Mouse (Mus musculus): ENCODE measurements at regions not wholly inside any gene's neighbourhood (a gene's known extent, or its start where the extent isn't known, plus 50 kb on each side); places are given as distances from the start of the nearest gene placed in this dataset.
A peak's percentile ranks its signal among the peaks of the same experiment; 100 is the strongest.
"Not testable (repeated sequence)": the region's sequence is repeated elsewhere in the genome, so short reads cannot be mapped to it uniquely, and the experiment has no call there.

DNA sequence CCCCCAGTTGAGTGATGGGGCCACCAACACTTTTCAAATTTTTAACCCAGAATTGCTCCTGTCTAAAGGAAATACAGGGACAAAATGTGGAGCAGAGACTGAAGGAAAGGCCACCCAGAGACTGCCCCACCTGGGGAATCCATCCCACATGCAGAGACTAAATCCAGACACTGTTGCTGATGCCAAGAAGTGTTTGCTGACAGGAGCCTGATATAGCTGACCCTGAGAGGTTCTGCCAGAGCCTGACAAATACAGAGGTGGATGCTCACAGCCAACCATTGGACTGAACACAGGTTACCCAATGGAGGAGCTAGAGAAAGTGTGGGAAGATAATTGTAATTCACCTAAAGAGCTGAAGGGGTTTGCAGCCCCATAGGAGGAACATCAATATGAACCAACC, 126.6 kb upstream of the Nhs start:
- not testable (repeated sequence) for H3K9me3 ChIP-seq (ENCODE audit: control insufficient read depth, low read depth, low read length); H3K4me2 ChIP-seq (replicated peaks; ENCODE audit: low read depth, low read length); H3K36me3 ChIP-seq (ENCODE audit: control insufficient read depth, insufficient read depth, low read length); H3K27ac ChIP-seq (ENCODE audit: low read length); H3K27me3 ChIP-seq (ENCODE audit: control insufficient read depth, insufficient read depth, low read length); ATAC-seq (ENCODE audit: insufficient number of reproducible peaks, insufficient read depth, low FRiP score, low read depth); H3K4me3 ChIP-seq (ENCODE audit: low read depth, low read length); H3K4me1 ChIP-seq (ENCODE audit: control insufficient read depth, insufficient read depth, low read length); H3K9ac ChIP-seq (replicated peaks; ENCODE audit: low read depth, low read length)

DNA sequence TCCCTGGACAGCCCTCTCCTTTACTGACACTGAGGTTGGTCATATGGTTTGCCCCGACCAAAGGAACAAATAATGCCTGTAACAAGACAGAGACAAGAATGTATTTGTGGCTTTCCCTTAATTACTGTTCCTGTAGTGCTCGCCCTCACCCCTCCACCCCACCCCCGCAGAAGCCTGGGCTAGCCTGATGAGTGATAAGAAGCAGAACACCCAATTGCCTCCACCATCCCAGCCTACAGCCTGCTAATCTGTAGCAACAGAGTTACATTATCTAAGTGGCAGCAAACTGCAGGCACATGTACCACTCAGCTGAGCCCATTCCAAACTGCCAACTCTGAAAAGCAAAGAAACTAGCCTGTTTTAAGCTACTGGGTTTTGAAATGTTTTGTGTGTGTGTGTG, 124.7 kb upstream of the Nhs start:
- no peak overlapping the region for H3K9ac ChIP-seq (replicated peaks; ENCODE audit: low read depth, low read length)
- no peak overlapping the region for H3K4me3 ChIP-seq (ENCODE audit: low read depth, low read length)
- H3K9me3 ChIP-seq (ENCODE audit: control insufficient read depth, low read depth, low read length) = no peaks in the 10 kb centered on the region
- H3K4me1 ChIP-seq (ENCODE audit: control insufficient read depth, insufficient read depth, low read length) = no peaks in the 10 kb centered on the region
- H3K36me3 ChIP-seq (ENCODE audit: control insufficient read depth, insufficient read depth, low read length) = no peaks in the 10 kb centered on the region
- no peak overlapping the region for H3K4me2 ChIP-seq (replicated peaks; ENCODE audit: low read depth, low read length)
- WGBS = 43% methylated on average over 3 of the region's 3 CpGs
- no peak overlapping the region for H3K27ac ChIP-seq (ENCODE audit: low read length)
- no peaks in the 10 kb centered on the region for H3K27me3 ChIP-seq (ENCODE audit: control insufficient read depth, insufficient read depth, low read length)
- peak; percentile 61; the same call in 1 of the 2 replicates for ATAC-seq (ENCODE audit: insufficient number of reproducible peaks, insufficient read depth, low FRiP score, low read depth)

DNA sequence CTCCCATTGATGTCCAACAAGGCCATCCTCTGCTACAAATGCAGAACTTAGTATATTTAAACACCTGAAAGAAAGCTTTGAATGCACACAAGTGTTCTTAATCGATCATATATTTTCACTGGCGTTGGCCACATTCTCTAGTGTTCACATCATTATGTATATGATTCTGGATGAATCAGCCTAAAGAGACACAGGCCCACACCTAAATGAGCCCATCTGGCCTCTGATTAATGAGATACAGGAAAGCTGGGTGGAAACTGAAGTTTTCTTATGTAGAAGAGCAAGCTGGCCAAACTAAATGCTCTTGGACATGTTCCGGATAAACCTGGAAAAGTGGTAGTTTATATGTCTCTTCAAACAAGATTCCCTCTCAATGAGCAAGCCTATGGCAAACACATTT, 123.2 kb upstream of the Nhs start:
- Histone ChIP-seq H3K4me1 (ENCODE audit: control insufficient read depth, insufficient read depth, low read length) (no peaks in the 10 kb centered on the region), H3K4me3 (ENCODE audit: low read depth, low read length) (no peak overlapping the region), H3K9ac (replicated peaks; ENCODE audit: low read depth, low read length) (no peak overlapping the region), H3K27me3 (ENCODE audit: control insufficient read depth, insufficient read depth, low read length) (no peaks in the 10 kb centered on the region), H3K27ac (ENCODE audit: low read length) (no peak overlapping the region), H3K9me3 (ENCODE audit: control insufficient read depth, low read depth, low read length) (no peaks in the 10 kb centered on the region), H3K36me3 (ENCODE audit: control insufficient read depth, insufficient read depth, low read length) (no peaks in the 10 kb centered on the region), H3K4me2 (replicated peaks; ENCODE audit: low read depth, low read length) (no peak overlapping the region)
- WGBS = 95% methylated on average over 3 of the region's 3 CpGs
- ATAC-seq (ENCODE audit: insufficient number of reproducible peaks, insufficient read depth, low FRiP score, low read depth) = no peak

DNA sequence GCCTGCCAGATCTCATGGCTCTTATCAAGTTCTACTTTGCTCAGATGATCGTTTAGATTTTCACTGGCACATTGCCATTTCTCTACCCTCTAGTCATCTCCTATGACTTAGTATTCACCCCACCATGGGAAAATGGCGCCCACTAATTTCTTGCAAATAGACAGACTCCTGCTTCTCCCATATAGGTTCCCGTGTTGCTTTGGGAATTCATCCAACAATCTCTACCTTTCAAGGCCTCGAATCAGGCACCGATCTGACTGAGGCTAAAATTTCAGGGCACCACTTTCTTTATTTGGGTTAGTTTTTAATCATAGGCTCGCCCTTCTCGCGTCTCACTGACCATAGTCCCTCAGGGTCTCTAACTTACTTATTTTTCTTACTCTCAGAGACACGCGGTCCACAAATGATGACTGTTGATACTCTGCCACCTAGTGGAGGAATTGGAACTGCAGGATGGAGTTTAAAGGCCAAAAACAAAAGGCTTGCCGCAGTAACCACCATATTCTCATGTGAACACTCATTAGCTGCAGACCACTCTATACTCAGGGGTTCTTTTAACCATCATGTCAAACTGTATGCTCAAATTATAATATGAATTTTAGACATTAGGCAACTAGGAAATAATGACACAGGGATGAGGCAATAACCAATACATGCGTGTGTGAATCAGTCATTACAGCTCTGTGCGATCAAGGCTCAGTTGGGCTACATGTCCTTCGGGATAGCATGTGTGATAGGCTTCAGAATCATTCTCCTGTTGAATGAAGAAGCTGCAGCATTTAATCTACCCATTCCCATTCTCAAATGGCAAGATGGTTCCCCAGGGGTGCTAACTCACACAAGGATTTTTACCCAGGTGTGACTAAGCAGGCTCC, 119.5 kb upstream of the Nhs start:
- 57% methylated on average over 14 of the region's 14 CpGs for WGBS
- H3K36me3 ChIP-seq (ENCODE audit: control insufficient read depth, insufficient read depth, low read length) = no peaks in the 10 kb centered on the region
- no peaks in the 10 kb centered on the region for H3K4me1 ChIP-seq (ENCODE audit: control insufficient read depth, insufficient read depth, low read length)
- H3K4me2 ChIP-seq (replicated peaks; ENCODE audit: low read depth, low read length) = no peak overlapping the region
- H3K4me3 ChIP-seq (ENCODE audit: low read depth, low read length) = no peak overlapping the region
- no peak for ATAC-seq (ENCODE audit: insufficient number of reproducible peaks, insufficient read depth, low FRiP score, low read depth)
- no peaks in the 10 kb centered on the region for H3K27me3 ChIP-seq (ENCODE audit: control insufficient read depth, insufficient read depth, low read length)
- no peak overlapping the region for H3K27ac ChIP-seq (ENCODE audit: low read length)
- no peaks in the 10 kb centered on the region for H3K9me3 ChIP-seq (ENCODE audit: control insufficient read depth, low read depth, low read length)
- no peak overlapping the region for H3K9ac ChIP-seq (replicated peaks; ENCODE audit: low read depth, low read length)

DNA sequence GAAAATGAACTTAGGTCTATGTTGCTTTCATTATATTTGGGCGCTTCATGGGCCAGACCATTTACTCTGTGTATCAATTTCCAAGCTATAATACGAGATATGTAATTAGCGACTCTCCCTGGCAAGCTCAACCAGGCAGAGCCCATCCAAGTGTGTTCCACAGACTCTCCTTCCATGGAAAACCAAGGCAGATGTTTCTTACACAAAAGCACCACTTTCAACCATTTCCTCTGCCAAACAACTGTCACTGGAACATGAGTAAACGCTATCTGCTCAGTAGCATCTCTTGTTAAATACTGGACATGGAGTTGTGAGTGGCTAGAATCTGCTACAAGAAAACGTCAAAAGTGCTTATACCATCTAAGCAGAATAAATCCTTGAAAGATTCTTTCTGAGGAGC, 115.1 kb upstream of the Nhs start:
- no peak overlapping the region for H3K9ac ChIP-seq (replicated peaks; ENCODE audit: low read depth, low read length)
- 69% methylated on average over 5 of the region's 5 CpGs for WGBS
- H3K4me2 ChIP-seq (replicated peaks; ENCODE audit: low read depth, low read length) = no peak overlapping the region
- H3K9me3 ChIP-seq (ENCODE audit: control insufficient read depth, low read depth, low read length) = no peaks in the 10 kb centered on the region
- ATAC-seq (ENCODE audit: insufficient number of reproducible peaks, insufficient read depth, low FRiP score, low read depth) = no peak
- H3K27ac ChIP-seq (ENCODE audit: low read length) = no peak overlapping the region
- H3K27me3 ChIP-seq (ENCODE audit: control insufficient read depth, insufficient read depth, low read length) = no peaks in the 10 kb centered on the region
- no peaks in the 10 kb centered on the region for H3K36me3 ChIP-seq (ENCODE audit: control insufficient read depth, insufficient read depth, low read length)
- H3K4me1 ChIP-seq (ENCODE audit: control insufficient read depth, insufficient read depth, low read length) = no peaks in the 10 kb centered on the region
- no peak overlapping the region for H3K4me3 ChIP-seq (ENCODE audit: low read depth, low read length)

DNA sequence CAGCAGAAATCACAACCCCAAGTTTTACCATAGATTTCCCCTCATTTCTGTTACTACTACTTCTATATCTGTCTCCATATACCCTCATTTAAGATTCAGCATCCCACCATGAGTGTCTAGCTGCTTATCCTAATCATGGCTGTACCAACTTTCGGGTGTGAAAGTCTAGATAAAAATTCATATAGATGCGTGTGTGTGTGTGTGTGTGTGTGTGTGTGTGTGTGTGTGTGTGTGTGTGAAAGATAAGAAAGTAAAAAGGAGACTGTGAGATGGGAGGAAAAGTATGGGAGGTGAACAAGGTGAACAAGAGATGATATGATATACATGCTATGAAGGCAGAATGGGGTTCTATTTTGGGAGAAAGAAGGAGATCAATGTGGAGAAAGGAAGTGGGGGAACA, 111.7 kb upstream of the Nhs start:
- no peaks in the 10 kb centered on the region for H3K4me1 ChIP-seq (ENCODE audit: control insufficient read depth, insufficient read depth, low read length)
- H3K27me3 ChIP-seq (ENCODE audit: control insufficient read depth, insufficient read depth, low read length) = no peaks in the 10 kb centered on the region
- no peak for ATAC-seq (ENCODE audit: insufficient number of reproducible peaks, insufficient read depth, low FRiP score, low read depth)
- no peak overlapping the region for H3K27ac ChIP-seq (ENCODE audit: low read length)
- no peaks in the 10 kb centered on the region for H3K9me3 ChIP-seq (ENCODE audit: control insufficient read depth, low read depth, low read length)
- H3K36me3 ChIP-seq (ENCODE audit: control insufficient read depth, insufficient read depth, low read length) = no peaks in the 10 kb centered on the region
- H3K4me2 ChIP-seq (replicated peaks; ENCODE audit: low read depth, low read length) = no peak overlapping the region
- 92% methylated on average over 2 of the region's 2 CpGs for WGBS
- no peak overlapping the region for H3K9ac ChIP-seq (replicated peaks; ENCODE audit: low read depth, low read length)
- no peak overlapping the region for H3K4me3 ChIP-seq (ENCODE audit: low read depth, low read length)

DNA sequence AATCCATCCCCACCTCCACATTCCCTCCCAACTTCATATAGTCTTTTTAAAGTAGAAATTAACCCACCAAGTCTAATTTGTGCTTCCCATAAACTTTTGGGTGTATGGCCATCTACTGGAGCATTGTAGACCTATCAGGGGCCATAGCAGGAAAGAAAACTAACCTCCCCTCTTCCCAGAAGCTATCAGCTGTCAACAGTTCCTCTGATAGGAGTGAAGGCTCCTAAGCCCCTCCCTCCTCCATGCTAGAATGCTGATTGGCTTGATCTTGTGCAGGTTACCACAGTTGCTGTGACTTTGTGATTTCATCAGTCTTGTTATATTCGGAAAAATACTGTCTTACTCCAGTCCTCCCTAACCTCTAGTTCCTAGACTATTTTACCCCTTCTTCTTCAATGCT, 109.4 kb upstream of the Nhs start:
- ATAC-seq (ENCODE audit: insufficient number of reproducible peaks, insufficient read depth, low FRiP score, low read depth) = no peak
- 90% methylated on average over 1 of the region's 1 CpGs for WGBS
- H3K27ac ChIP-seq (ENCODE audit: low read length) = no peak overlapping the region

DNA sequence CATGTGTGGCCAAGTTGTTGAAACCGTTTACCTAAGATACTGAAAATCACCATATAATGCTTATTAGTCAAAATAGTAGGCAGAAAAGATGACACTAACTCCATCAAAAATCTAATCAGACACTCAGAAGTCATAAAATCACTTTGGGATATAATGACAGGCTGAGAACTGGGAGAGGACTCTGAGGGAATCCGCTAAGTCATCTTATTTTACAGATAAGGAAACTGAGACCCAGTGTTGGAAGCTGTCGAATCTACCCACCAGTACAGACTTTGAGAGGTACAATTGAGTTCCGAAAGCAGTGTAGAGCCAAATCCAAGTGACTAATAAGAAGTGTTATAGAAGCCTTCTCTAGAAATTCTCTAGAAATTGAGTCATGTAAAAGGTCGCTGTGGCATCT, 108.6 kb upstream of the Nhs start:
- Histone ChIP-seq H3K36me3 (ENCODE audit: control insufficient read depth, insufficient read depth, low read length) (no peaks in the 10 kb centered on the region), H3K27ac (ENCODE audit: low read length) (no peak overlapping the region), H3K9ac (replicated peaks; ENCODE audit: low read depth, low read length) (no peak overlapping the region), H3K4me2 (replicated peaks; ENCODE audit: low read depth, low read length) (no peak overlapping the region), H3K4me3 (ENCODE audit: low read depth, low read length) (no peak overlapping the region), H3K9me3 (ENCODE audit: control insufficient read depth, low read depth, low read length) (no peaks in the 10 kb centered on the region), H3K27me3 (ENCODE audit: control insufficient read depth, insufficient read depth, low read length) (no peaks in the 10 kb centered on the region), H3K4me1 (ENCODE audit: control insufficient read depth, insufficient read depth, low read length) (no peaks in the 10 kb centered on the region)
- WGBS = 81% methylated on average over 5 of the region's 5 CpGs
- ATAC-seq (ENCODE audit: insufficient number of reproducible peaks, insufficient read depth, low FRiP score, low read depth) = no peak

More for the DNA sequence above, 109.4 kb upstream of the Nhs start:
- H3K4me1 ChIP-seq (ENCODE audit: control insufficient read depth, insufficient read depth, low read length) = no peaks in the 10 kb centered on the region
- H3K9me3 ChIP-seq (ENCODE audit: control insufficient read depth, low read depth, low read length) = no peaks in the 10 kb centered on the region
- H3K36me3 ChIP-seq (ENCODE audit: control insufficient read depth, insufficient read depth, low read length) = no peaks in the 10 kb centered on the region
- H3K27me3 ChIP-seq (ENCODE audit: control insufficient read depth, insufficient read depth, low read length) = no peaks in the 10 kb centered on the region
- H3K9ac ChIP-seq (replicated peaks; ENCODE audit: low read depth, low read length) = no peak overlapping the region
- no peak overlapping the region for H3K4me3 ChIP-seq (ENCODE audit: low read depth, low read length)
- H3K4me2 ChIP-seq (replicated peaks; ENCODE audit: low read depth, low read length) = no peak overlapping the region

DNA sequence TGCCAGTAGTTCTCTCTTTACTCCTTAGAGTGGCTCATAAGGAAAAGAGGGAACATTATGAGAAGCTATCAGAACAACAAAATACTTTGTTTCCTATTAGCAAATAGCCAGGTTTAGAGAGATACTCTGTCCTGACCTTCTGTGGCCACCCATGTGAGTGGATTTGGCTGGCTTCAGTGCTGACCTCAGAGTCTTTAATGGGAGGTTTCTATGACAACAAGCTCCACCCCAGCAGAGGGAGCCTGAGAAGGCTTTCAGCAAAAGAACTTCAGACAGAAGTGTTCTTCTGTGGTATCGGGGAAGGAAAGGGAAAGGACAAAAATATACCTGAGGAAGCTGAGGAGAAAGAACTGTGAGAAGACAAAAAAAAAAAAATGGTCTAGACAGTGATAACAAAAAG, 108.1 kb upstream of the Nhs start:
- no peaks in the 10 kb centered on the region for H3K36me3 ChIP-seq (ENCODE audit: control insufficient read depth, insufficient read depth, low read length)
- 47% methylated on average over 1 of the region's 1 CpGs for WGBS
- no peak for ATAC-seq (ENCODE audit: insufficient number of reproducible peaks, insufficient read depth, low FRiP score, low read depth)
- H3K4me2 ChIP-seq (replicated peaks; ENCODE audit: low read depth, low read length) = no peak overlapping the region
- no peak overlapping the region for H3K9ac ChIP-seq (replicated peaks; ENCODE audit: low read depth, low read length)
- H3K27me3 ChIP-seq (ENCODE audit: control insufficient read depth, insufficient read depth, low read length) = no peaks in the 10 kb centered on the region
- no peak overlapping the region for H3K4me3 ChIP-seq (ENCODE audit: low read depth, low read length)
- H3K27ac ChIP-seq (ENCODE audit: low read length) = no peak overlapping the region
- H3K9me3 ChIP-seq (ENCODE audit: control insufficient read depth, low read depth, low read length) = no peaks in the 10 kb centered on the region
- H3K4me1 ChIP-seq (ENCODE audit: control insufficient read depth, insufficient read depth, low read length) = no peaks in the 10 kb centered on the region

All from stomach, embryonic 14.5 days (tissue).